Mouse (Mus musculus) MEL (cell line): ENCODE measurements at regions not wholly inside any gene's neighbourhood (a gene's known extent, or its start where the extent isn't known, plus 50 kb on each side); places are given as distances from the start of the nearest gene placed in this dataset.

ENCODE experiments used
- DNase-seq: peaks from one replicate; pipeline ENCODE4 v3.0.0; 2011; ENCODE audit warnings: low read depth, low spot score
- H3K27ac ChIP-seq: 2 replicates; pipeline ENCODE4 v1.5.1; 2012; ENCODE audit warnings: low read depth, mild to moderate bottlenecking, control low read depth, low read length, moderate library complexity; ENCODE audit not compliant: control insufficient read depth
- H3K27me3 ChIP-seq, 2 experiments: fragments of 150-350 bp in 1 of 2; sonication (generic) in 1 of 2; 2 replicates each; pipeline ENCODE4 v1.6.1; 2012; ENCODE audit warnings: low read length in 2 of 2, mild to moderate bottlenecking in 2 of 2, improper control_type of control experiment in 1 of 2, moderate library complexity in 1 of 2; ENCODE audit not compliant: insufficient read depth in 2 of 2, control insufficient read depth in 1 of 2
- H3K36me3 ChIP-seq, 2 experiments: 2 replicates each; pipeline ENCODE4 v1.6.1; 2012 to 2014; ENCODE audit warnings: low read length in 2 of 2, improper control_type of control experiment in 1 of 2, inconsistent platforms in 1 of 2, mild to moderate bottlenecking in 1 of 2; ENCODE audit not compliant: insufficient read depth in 2 of 2, control insufficient read depth in 1 of 2
- H3K4me1 ChIP-seq, 2 experiments: fragments of 150-350 bp in 1 of 2; sonication (generic) in 1 of 2; 2 replicates each; pipeline ENCODE4 v1.6.1; 2012; ENCODE audit warnings: low read length in 2 of 2, improper control_type of control experiment in 1 of 2, mild to moderate bottlenecking in 1 of 2; ENCODE audit not compliant: insufficient read depth in 2 of 2, control insufficient read depth in 1 of 2
- H3K4me3 ChIP-seq, 2 experiments: fragments of 150-350 bp in 1 of 2; sonication (generic) in 1 of 2; 2 replicates each; pipeline ENCODE4 v1.5.1; 2012; ENCODE audit warnings: low read depth in 2 of 2, low read length in 2 of 2, mild to moderate bottlenecking in 2 of 2, moderate library complexity in 2 of 2, control low read depth in 1 of 2, improper control_type of control experiment in 1 of 2; ENCODE audit not compliant: control insufficient read depth in 1 of 2, insufficient read depth in 1 of 2
- H3K79me2 ChIP-seq: 2 replicates; pipeline ENCODE4 v1.6.1; 2012; ENCODE audit warnings: mild to moderate bottlenecking, low read length, moderate library complexity; ENCODE audit not compliant: control insufficient read depth, poor library complexity, insufficient read depth
- H3K9ac ChIP-seq: 2 replicates; pipeline ENCODE4 v1.6.1; 2012; ENCODE audit warnings: low read depth, mild to moderate bottlenecking, control low read depth, low read length, moderate library complexity; ENCODE audit not compliant: control insufficient read depth, poor library complexity, severe bottlenecking
- H3K9me3 ChIP-seq: fragments of 150-350 bp; sonication (generic); replicated peaks from 2 replicates; pipeline ENCODE4 v1.6.1; 2012; ENCODE audit warnings: mild to moderate bottlenecking, low read length, improper control_type of control experiment, moderate library complexity; ENCODE audit not compliant: insufficient read depth
- BHLHE40 ChIP-seq: IDR thresholded peaks from 2 replicates; pipeline ENCODE4 v1.6.1; 2012; ENCODE audit warnings: low read depth, mild to moderate bottlenecking, inconsistent platforms, low read length, improper control_type of control experiment, borderline replicate concordance
- CHD2 ChIP-seq: IDR thresholded peaks from 2 replicates; pipeline ENCODE4 v1.6.1; 2011; ENCODE audit warnings: low read length, improper control_type of control experiment
- CTCF ChIP-seq, 3 experiments: IDR thresholded peaks in 2 of 3; conservative IDR thresholded peaks in 1 of 3; 2 replicates each; pipeline ENCODE4 v1.5.1; 2011 to 2012; ENCODE audit warnings: low read length in 3 of 3, low read depth in 2 of 3, mild to moderate bottlenecking in 2 of 3, improper control_type of control experiment in 1 of 3, inconsistent platforms in 1 of 3, mixed read lengths in 1 of 3, moderate library complexity in 1 of 3; ENCODE audit not compliant: control insufficient read depth in 1 of 3, insufficient read depth in 1 of 3, poor library complexity in 1 of 3, severe bottlenecking in 1 of 3
- GATA1 ChIP-seq: IDR thresholded peaks from 2 replicates; pipeline ENCODE4 v1.6.1; 2011; ENCODE audit warnings: low read depth, low read length, improper control_type of control experiment
- HCFC1 ChIP-seq: IDR thresholded peaks from 2 replicates; pipeline ENCODE4 v1.6.1; 2012; ENCODE audit warnings: low read depth, mild to moderate bottlenecking, inconsistent platforms, low read length, improper control_type of control experiment, moderate library complexity
- JUND ChIP-seq: IDR thresholded peaks from 2 replicates; pipeline ENCODE4 v1.6.1; 2011; ENCODE audit warnings: low read depth, mild to moderate bottlenecking, improper control_type of control experiment, low read length
- MAFK ChIP-seq: IDR thresholded peaks from 2 replicates; pipeline ENCODE4 v1.6.1; 2011; ENCODE audit warnings: low read depth, mild to moderate bottlenecking, low read length, improper control_type of control experiment, borderline replicate concordance
- MAZ ChIP-seq: IDR thresholded peaks from 2 replicates; pipeline ENCODE4 v1.6.1; 2012; ENCODE audit warnings: low read depth, mild to moderate bottlenecking, inconsistent platforms, low read length, improper control_type of control experiment
- MEF2A ChIP-seq: IDR thresholded peaks from 2 replicates; pipeline ENCODE4 v1.6.1; 2014; ENCODE audit warnings: low read depth, mild to moderate bottlenecking, inconsistent platforms, low read length, improper control_type of control experiment; ENCODE audit not compliant: poor library complexity, insufficient replicate concordance, severe bottlenecking; ENCODE audit errors: extremely low read depth
- MXI1 ChIP-seq: IDR thresholded peaks from 2 replicates; pipeline ENCODE4 v1.6.1; 2011; ENCODE audit warnings: mild to moderate bottlenecking, low read depth, low read length, improper control_type of control experiment
- MYB ChIP-seq: IDR thresholded peaks from 2 replicates; pipeline ENCODE4 v1.6.1; 2011; ENCODE audit warnings: mild to moderate bottlenecking, low read depth, low read length, improper control_type of control experiment
- NRF1 ChIP-seq: IDR thresholded peaks from 2 replicates; pipeline ENCODE4 v1.6.1; 2014; ENCODE audit warnings: low read depth, mild to moderate bottlenecking, inconsistent platforms, low read length, improper control_type of control experiment, moderate library complexity; ENCODE audit not compliant: poor library complexity, insufficient read depth, severe bottlenecking
- POLR2A ChIP-seq, 2 experiments: IDR thresholded peaks; 2 replicates each; pipeline ENCODE4 v1.6.1; 2011 to 2012; ENCODE audit warnings: low read length in 2 of 2, mild to moderate bottlenecking in 2 of 2, control low read depth in 1 of 2, improper control_type of control experiment in 1 of 2, low read depth in 1 of 2, moderate library complexity in 1 of 2; ENCODE audit not compliant: control insufficient read depth in 1 of 2, insufficient read depth in 1 of 2, poor library complexity in 1 of 2
- POLR2AphosphoS2 ChIP-seq: IDR thresholded peaks from 2 replicates; pipeline ENCODE4 v1.6.1; 2011; ENCODE audit warnings: low read length, improper control_type of control experiment
- RCOR1 ChIP-seq: IDR thresholded peaks from 2 replicates; pipeline ENCODE4 v1.6.1; 2012; ENCODE audit warnings: low read depth, mild to moderate bottlenecking, inconsistent platforms, low read length, improper control_type of control experiment
- SMC3 ChIP-seq: IDR thresholded peaks from 2 replicates; pipeline ENCODE4 v1.6.1; 2011; ENCODE audit warnings: low read depth, low read length, improper control_type of control experiment
- TBP ChIP-seq: IDR thresholded peaks from 2 replicates; pipeline ENCODE4 v1.8.0; 2011; ENCODE audit warnings: low read depth, low read length, improper control_type of control experiment
- TCF12 ChIP-seq: IDR thresholded peaks from 2 replicates; pipeline ENCODE4 v1.6.1; 2014; ENCODE audit warnings: low read depth, mild to moderate bottlenecking, inconsistent platforms, low read length, improper control_type of control experiment, moderate library complexity
- UBTF ChIP-seq: IDR thresholded peaks from 2 replicates; pipeline ENCODE4 v1.6.1; 2012; ENCODE audit warnings: low read depth, mild to moderate bottlenecking, inconsistent platforms, low read length, improper control_type of control experiment, moderate library complexity, borderline replicate concordance; ENCODE audit not compliant: insufficient read depth
- USF1 ChIP-seq: IDR thresholded peaks from 2 replicates; pipeline ENCODE4 v1.6.1; 2014; ENCODE audit warnings: low read depth, mild to moderate bottlenecking, inconsistent platforms, low read length, improper control_type of control experiment, moderate library complexity
- USF2 ChIP-seq, 2 experiments: IDR thresholded peaks; 2 replicates each; pipeline ENCODE4 v1.6.1; 2011 to 2012; ENCODE audit warnings: improper control_type of control experiment in 2 of 2, low read length in 2 of 2, borderline replicate concordance in 1 of 2, inconsistent platforms in 1 of 2, low read depth in 1 of 2, mild to moderate bottlenecking in 1 of 2; ENCODE audit not compliant: insufficient read depth in 1 of 2
- ZC3H11A ChIP-seq: IDR thresholded peaks from 2 replicates; pipeline ENCODE4 v1.6.1; 2012; ENCODE audit warnings: low read depth, mild to moderate bottlenecking, inconsistent platforms, low read length, improper control_type of control experiment
- ZMIZ1 ChIP-seq: IDR thresholded peaks from 2 replicates; pipeline ENCODE4 v1.6.1; 2012; ENCODE audit warnings: low read depth, mild to moderate bottlenecking, inconsistent platforms, low read length, improper control_type of control experiment, moderate library complexity
- ZNF384 ChIP-seq: IDR thresholded peaks from 2 replicates; pipeline ENCODE4 v1.6.1; 2012; ENCODE audit warnings: low read depth, mild to moderate bottlenecking, inconsistent platforms, low read length, improper control_type of control experiment

DNA sequence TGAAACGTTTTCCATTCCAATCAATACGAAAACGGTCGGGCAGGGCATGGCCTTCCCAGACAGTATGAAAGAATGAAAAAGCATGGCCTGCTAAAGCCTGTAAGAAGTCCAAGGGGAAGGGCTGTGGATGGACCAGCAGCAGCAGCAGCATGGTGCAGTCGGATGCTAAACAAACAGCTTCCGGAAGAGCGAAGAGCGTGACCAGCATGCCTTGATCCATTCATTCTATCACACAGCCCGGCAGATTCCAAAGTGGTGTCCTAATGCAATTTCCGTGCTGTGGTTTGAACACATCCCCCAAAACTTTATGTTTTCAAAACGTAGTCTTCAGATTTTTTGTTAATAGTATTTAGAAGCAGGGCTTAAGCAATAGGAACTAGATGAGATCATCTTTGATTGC, 80.2 kb upstream of the Plekha5 start:
- no peak overlapping the region for H3K9ac ChIP-seq
- H3K27ac ChIP-seq: no peak overlapping the region
- no peaks in the 10 kb centered on the region for H3K9me3 ChIP-seq
- no peaks in the 10 kb centered on the region for H3K27me3 ChIP-seq
- no peaks in the 10 kb centered on the region for H3K4me1 ChIP-seq
- TF ChIP-seq USF2 (IDR thresholded peaks at IDR 0.05; ENCODE audit: borderline replicate concordance in 1 of 2, insufficient read depth in 1 of 2, low read depth in 1 of 2, low read length in 2 of 2) (no peak), POLR2AphosphoS2 (no peak)
- DNase-seq: no peak
- H3K36me3 ChIP-seq: no peaks in the 10 kb centered on the region
- no peak overlapping the region for H3K4me3 ChIP-seq
- no peaks in the 10 kb centered on the region for H3K79me2 ChIP-seq

DNA sequence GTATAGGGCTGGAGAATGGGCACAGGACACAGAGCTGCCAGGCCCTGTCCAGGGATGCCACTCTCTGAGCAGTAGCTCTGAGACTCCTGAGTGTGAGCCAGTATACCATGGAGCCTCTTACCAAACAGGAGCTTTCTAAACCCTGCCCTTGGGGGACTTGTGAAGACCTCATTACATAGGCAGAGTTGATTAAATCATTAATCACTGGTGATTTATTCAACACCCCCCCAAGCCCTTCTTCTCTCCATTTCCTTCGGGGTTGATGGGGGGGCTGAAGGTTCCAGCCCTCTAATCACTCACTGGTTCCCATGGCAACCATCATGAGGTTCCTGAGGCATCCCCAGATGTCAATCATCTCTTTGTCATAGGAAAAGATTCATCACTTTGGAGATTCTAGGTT, 81.0 kb upstream of the Plekha5 start:
- H3K36me3 ChIP-seq: no peaks in the 10 kb centered on the region
- TF ChIP-seq USF2 (IDR thresholded peaks at IDR 0.05; ENCODE audit: borderline replicate concordance in 1 of 2, insufficient read depth in 1 of 2, low read depth in 1 of 2, low read length in 2 of 2): no peak
- no peak for TF ChIP-seq MYB
- no peak for TF ChIP-seq CTCF (IDR thresholded peaks at IDR 0.05 in 2 of 3, conservative IDR thresholded peaks at IDR 0.05 in 1 of 3; ENCODE audit: control insufficient read depth in 1 of 3, insufficient read depth in 1 of 3, low read depth in 2 of 3, low read length in 3 of 3, poor library complexity in 1 of 3, severe bottlenecking in 1 of 3)
- TF ChIP-seq GATA1: no peak
- TF ChIP-seq UBTF: no peak
- no peak for TF ChIP-seq CHD2
- TF ChIP-seq SMC3: no peak
- no peaks in the 10 kb centered on the region for H3K9me3 ChIP-seq
- no peaks in the 10 kb centered on the region for H3K4me1 ChIP-seq
- no peaks in the 10 kb centered on the region for H3K79me2 ChIP-seq
- no peak overlapping the region for H3K4me3 ChIP-seq
- H3K27ac ChIP-seq: no peak overlapping the region
- no peak overlapping the region for H3K9ac ChIP-seq
- H3K27me3 ChIP-seq: no peaks in the 10 kb centered on the region
- DNase-seq: no peak

DNA sequence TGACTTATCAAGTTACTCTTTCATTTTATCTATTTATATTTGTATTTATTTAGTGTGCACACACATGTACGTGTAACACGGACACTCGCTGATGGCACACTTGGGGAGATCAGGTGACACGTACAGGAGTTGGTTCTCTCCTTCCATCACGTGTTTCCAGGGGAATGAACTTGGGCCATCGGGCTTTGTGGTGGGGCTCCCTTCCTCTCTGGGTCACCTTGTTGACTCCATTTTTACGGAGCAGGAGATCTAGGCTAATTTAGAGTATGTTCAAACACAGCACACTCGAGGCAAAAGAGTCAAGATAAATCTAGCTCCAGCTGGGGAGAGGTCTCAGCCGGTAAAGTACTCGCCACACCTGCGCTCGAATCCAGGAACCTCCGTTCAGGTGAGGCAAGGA, 84.1 kb upstream of the Plekha5 start:
- Histone ChIP-seq H3K79me2 (no peaks in the 10 kb centered on the region), H3K36me3 (no peaks in the 10 kb centered on the region), H3K9me3 (no peaks in the 10 kb centered on the region), H3K9ac (no peak overlapping the region), H3K27ac (no peak overlapping the region), H3K4me1 (no peaks in the 10 kb centered on the region), H3K4me3 (no peak overlapping the region), H3K27me3 (no peaks in the 10 kb centered on the region)
- DNase-seq: no peak
- TF ChIP-seq ZNF384 (no peak), MXI1 (no peak), GATA1 (no peak), USF1 (no peak), JUND (no peak), POLR2A (IDR thresholded peaks at IDR 0.05; ENCODE audit: control insufficient read depth in 1 of 2, insufficient read depth in 1 of 2, low read depth in 1 of 2, low read length in 2 of 2, poor library complexity in 1 of 2) (no peak), NRF1 (no peak), CTCF (IDR thresholded peaks at IDR 0.05 in 2 of 3, conservative IDR thresholded peaks at IDR 0.05 in 1 of 3; ENCODE audit: control insufficient read depth in 1 of 3, insufficient read depth in 1 of 3, low read depth in 2 of 3, low read length in 3 of 3, poor library complexity in 1 of 3, severe bottlenecking in 1 of 3) (no peak), MAFK (no peak), ZC3H11A (no peak), TCF12 (no peak), HCFC1 (no peak), ZMIZ1 (no peak), MAZ (no peak), RCOR1 (no peak), BHLHE40 (no peak), MEF2A (no peak), TBP (no peak), POLR2AphosphoS2 (no peak), UBTF (no peak)
